Mouse (Mus musculus): ENCODE data around the gene Ddx43. TPM values are rescaled to one million over a fixed set of nuclear protein-coding genes. Genes with fewer than 3 reads are reported as not detected.
A peak's percentile ranks its signal among the peaks of the same experiment; 100 is the strongest.

The Ddx43 gene
- total and polyA plus RNA-seq, 2 experiments from 2014 or later, result 0.31 TPM; not detected in 1

GRCm38 (mm10) chr9:78351504-78352220 lies 43.9 kb upstream of the Ddx43 start:
- Histone ChIP-seq H3K4me3 (ENCODE audit: low read depth, low read length) (no peak overlapping the region), H3K27ac (ENCODE audit: low read depth, low read length) (no peak overlapping the region), H3K27me3 (ENCODE audit: insufficient read depth, low read length) (no peaks in the 10 kb centered on the region), H3K4me1 (ENCODE audit: insufficient read depth, low read length) (no peaks in the 10 kb centered on the region), H3K9me3 (ENCODE audit: low read length) (no peaks in the 10 kb centered on the region), H3K36me3 (ENCODE audit: insufficient read depth, low read length) (no peaks in the 10 kb centered on the region), H3K9ac (replicated peaks; ENCODE audit: low read length, poor library complexity, severe bottlenecking) (no peak overlapping the region), H3K4me2 (ENCODE audit: low read depth, low read length, poor library complexity, severe bottlenecking) (no peak overlapping the region)
- ATAC-seq (ENCODE audit: low FRiP score) (no peak), DNase-seq (ENCODE audit: low spot score) (no peak)
- TF ChIP-seq CTCF (IDR thresholded peaks at IDR 0.05), result no peak
- WGBS, result 89% methylated on average over 6 of the region's 6 CpGs

GRCm38 (mm10) chr9:78354665-78355578 lies 40.7 kb upstream of the Ddx43 start:
- 79% methylated on average over 11 of the region's 11 CpGs for WGBS
- Histone ChIP-seq H3K27ac (ENCODE audit: low read depth, low read length) (no peak overlapping the region), H3K27me3 (ENCODE audit: insufficient read depth, low read length) (no peaks in the 10 kb centered on the region), H3K4me3 (ENCODE audit: low read depth, low read length) (no peak overlapping the region), H3K4me1 (ENCODE audit: insufficient read depth, low read length) (no peaks in the 10 kb centered on the region), H3K36me3 (ENCODE audit: insufficient read depth, low read length) (no peaks in the 10 kb centered on the region), H3K4me2 (ENCODE audit: low read depth, low read length, poor library complexity, severe bottlenecking) (no peak overlapping the region), H3K9ac (replicated peaks; ENCODE audit: low read length, poor library complexity, severe bottlenecking) (no peak overlapping the region), H3K9me3 (ENCODE audit: low read length) (no peaks in the 10 kb centered on the region)
- DNase-seq (ENCODE audit: low spot score), result no peak
- no peak for TF ChIP-seq CTCF (IDR thresholded peaks at IDR 0.05)
- ATAC-seq (ENCODE audit: low FRiP score), result no peak

- Histone ChIP-seq H3K9me3 (ENCODE audit: low read length) (no peaks in the 10 kb centered on the region), H3K4me3 (ENCODE audit: low read depth, low read length) (no peak within 1 kb of the TSS), H3K4me2 (ENCODE audit: low read depth, low read length, poor library complexity, severe bottlenecking) (no peak within 1 kb of the TSS), H3K27ac (ENCODE audit: low read depth, low read length) (no peak within 1 kb of the TSS), H3K9ac (replicated peaks; ENCODE audit: low read length, poor library complexity, severe bottlenecking) (no peak within 1 kb of the TSS), H3K36me3 (ENCODE audit: insufficient read depth, low read length) (no peaks in the 10 kb centered on the region), H3K4me1 (ENCODE audit: insufficient read depth, low read length) (no peaks in the 10 kb centered on the region), H3K27me3 (ENCODE audit: insufficient read depth, low read length) (no peaks in the 10 kb centered on the region)
- ATAC-seq (ENCODE audit: low FRiP score) (no peak), DNase-seq (ENCODE audit: low spot score) (no peak)
- 89% methylated on average over 8 of the region's 8 CpGs for WGBS
- no peak for TF ChIP-seq CTCF (IDR thresholded peaks at IDR 0.05)
Measured at GRCm38 (mm10) chr9:78355611-78356010, 40.0 kb upstream of the Ddx43 start, which contains the start of gene Gsta2. Gene Gsta2, minus strand, starts transcription at chr9:78355788.

- WGBS, result 17% methylated on average over 9 of the region's 9 CpGs
- no peaks in the 10 kb centered on the region for H3K9me3 ChIP-seq (ENCODE audit: low read length)
- no peaks in the 10 kb centered on the region for H3K4me1 ChIP-seq (ENCODE audit: insufficient read depth, low read length)
- H3K4me3 ChIP-seq (ENCODE audit: low read depth, low read length), result no peak overlapping the region
- no peaks in the 10 kb centered on the region for H3K36me3 ChIP-seq (ENCODE audit: insufficient read depth, low read length)
- no peak overlapping the region for H3K9ac ChIP-seq (replicated peaks; ENCODE audit: low read length, poor library complexity, severe bottlenecking)
- ATAC-seq (ENCODE audit: low FRiP score), result no peak
- H3K4me2 ChIP-seq (ENCODE audit: low read depth, low read length, poor library complexity, severe bottlenecking), result no peak overlapping the region
- DNase-seq (ENCODE audit: low spot score), result peak; percentile 70
- H3K27me3 ChIP-seq (ENCODE audit: insufficient read depth, low read length), result no peaks in the 10 kb centered on the region
- no peak overlapping the region for H3K27ac ChIP-seq (ENCODE audit: low read depth, low read length)
- peak; percentile 66 for TF ChIP-seq CTCF (IDR thresholded peaks at IDR 0.05)
Measured at GRCm38 (mm10) chr9:78358053-78358452, 37.5 kb upstream of the Ddx43 start.

- TF ChIP-seq CTCF (IDR thresholded peaks at IDR 0.05), result no peak
- no peaks in the 10 kb centered on the region for H3K36me3 ChIP-seq (ENCODE audit: insufficient read depth, low read length)
- no peak overlapping the region for H3K4me3 ChIP-seq (ENCODE audit: low read depth, low read length)
- DNase-seq (ENCODE audit: low spot score), result no peak
- no peaks in the 10 kb centered on the region for H3K4me1 ChIP-seq (ENCODE audit: insufficient read depth, low read length)
- 76% methylated on average over 6 of the region's 6 CpGs for WGBS
- no peaks in the 10 kb centered on the region for H3K9me3 ChIP-seq (ENCODE audit: low read length)
- no peaks in the 10 kb centered on the region for H3K27me3 ChIP-seq (ENCODE audit: insufficient read depth, low read length)
- ATAC-seq (ENCODE audit: low FRiP score), result no peak
- H3K4me2 ChIP-seq (ENCODE audit: low read depth, low read length, poor library complexity, severe bottlenecking), result no peak overlapping the region
- no peak overlapping the region for H3K27ac ChIP-seq (ENCODE audit: low read depth, low read length)
- H3K9ac ChIP-seq (replicated peaks; ENCODE audit: low read length, poor library complexity, severe bottlenecking), result no peak overlapping the region
Measured at GRCm38 (mm10) chr9:78359750-78360483, 35.7 kb upstream of the Ddx43 start.
